8 mouse cellular contexts compared by ENCODE assay signal in genomic region chr11:61930640-61931586, GRCm38 (mm10). TPM values are rescaled to one million over a fixed set of nuclear protein-coding genes. Genes with fewer than 3 reads are reported as not detected.
A peak's percentile ranks its signal among the peaks of the same experiment; 100 is the strongest.
DNase-seq lines count a peak whose midpoint lies in the region; ATAC-seq and TF ChIP-seq lines count a peak whose summit lies in the region.

No protein-coding gene starts in this region.

- peak; percentile 39 for ATAC-seq in intestine, embryonic 15.5 days
- peak; percentile 7; the same call in 1 of the 2 replicates for ATAC-seq in lung, embryonic 16.5 days (ENCODE audit: low read depth)
- 0 out of 2 replicates have a peak, but pooled peaks have one; percentile 8 for ATAC-seq in stomach, postnatal 0 days (ENCODE audit: low FRiP score, low TSS enrichment)

- peak overlapping the region; percentile 92 for H3K9ac ChIP-seq in intestine, embryonic 15.5 days
- peak overlapping the region; percentile 90 for H3K9ac ChIP-seq in lung, embryonic 16.5 days (ENCODE audit: low read length)
- H3K9ac ChIP-seq in stomach, postnatal 0 days (ENCODE audit: low read length): peak overlapping the region; percentile 95

- H3K4me3 ChIP-seq in cerebellum, adult 2 months (replicated peaks; ENCODE audit: insufficient read depth, low read depth, low read length): peak overlapping the region; percentile 93
- peak overlapping the region; percentile 91 for H3K4me3 ChIP-seq in forebrain, embryonic 10.5 days
- H3K4me3 ChIP-seq in intestine, embryonic 15.5 days (replicated peaks): peak overlapping the region; percentile 98
- H3K4me3 ChIP-seq in lung, embryonic 16.5 days (ENCODE audit: low read length): peak overlapping the region; percentile 81
- H3K4me3 ChIP-seq in stomach, postnatal 0 days (ENCODE audit: low read depth, low read length): peak overlapping the region; percentile 95

- no peak for TF ChIP-seq CTCF in cerebellum, adult 2 months (IDR thresholded peaks at IDR 0.05; ENCODE audit: borderline replicate concordance, insufficient read depth, low read depth, low read length)
- TF ChIP-seq CTCF in stomach, postnatal 0 days (IDR thresholded peaks at IDR 0.05; ENCODE audit: low read depth): no peak

- TF ChIP-seq POLR2A in cerebellum, adult 2 months (IDR thresholded peaks at IDR 0.05; ENCODE audit: borderline replicate concordance, insufficient read depth, low read length): no peak

- H3K27ac ChIP-seq in cerebellum, adult 2 months (ENCODE audit: insufficient read depth, low read length): peak overlapping the region; percentile 95
- H3K27ac ChIP-seq in forebrain, embryonic 10.5 days: peak overlapping the region; percentile 98
- H3K27ac ChIP-seq in intestine, embryonic 15.5 days: peak overlapping the region; percentile 98
- peak overlapping the region; percentile 95 for H3K27ac ChIP-seq in lung, embryonic 16.5 days (ENCODE audit: low read length)
- peak overlapping the region; percentile 96 for H3K27ac ChIP-seq in stomach, postnatal 0 days (replicated peaks)

- no peaks in the 10 kb centered on the region for H3K9me3 ChIP-seq in forebrain, embryonic 10.5 days
- H3K9me3 ChIP-seq in intestine, embryonic 15.5 days: no peaks in the 10 kb centered on the region
- no peaks in the 10 kb centered on the region for H3K9me3 ChIP-seq in lung, embryonic 16.5 days (ENCODE audit: control insufficient read depth, low read length)
- no peaks in the 10 kb centered on the region for H3K9me3 ChIP-seq in stomach, postnatal 0 days (ENCODE audit: control insufficient read depth, low read length)

- peak overlapping the region; percentile 80 for H3K4me2 ChIP-seq in intestine, embryonic 15.5 days (replicated peaks)
- peak overlapping the region; percentile 66 for H3K4me2 ChIP-seq in lung, embryonic 16.5 days (ENCODE audit: low read depth, low read length)
- H3K4me2 ChIP-seq in stomach, postnatal 0 days (replicated peaks; ENCODE audit: low read depth): peak overlapping the region; percentile 78

- H3K4me1 ChIP-seq in cerebellum, adult 2 months (ENCODE audit: control insufficient read depth, insufficient read depth, low read length): peaks cover 3% of the 10 kb centered on the region; the same call in 1 of the 2 replicates
- peaks cover 27% of the 10 kb centered on the region for H3K4me1 ChIP-seq in forebrain, embryonic 10.5 days
- H3K4me1 ChIP-seq in intestine, embryonic 15.5 days (replicated peaks): peaks cover 4% of the 10 kb centered on the region; the same call in 1 of the 2 replicates
- peaks cover 3% of the 10 kb centered on the region for H3K4me1 ChIP-seq in lung, embryonic 16.5 days (replicated peaks; ENCODE audit: control insufficient read depth, insufficient read depth, low read length)
- no peaks in the 10 kb centered on the region for H3K4me1 ChIP-seq in stomach, postnatal 0 days (replicated peaks; ENCODE audit: control insufficient read depth, insufficient read depth)

- TF ChIP-seq EP300 in stomach, postnatal 0 days (optimal IDR thresholded peaks at IDR 0.05): no peak

- 17% methylated on average over 11 of the region's 11 CpGs for WGBS in cerebellum, adult 2 months
- 21% methylated on average over 11 of the region's 11 CpGs for WGBS in forebrain, embryonic 10.5 days
- 19% methylated on average over 11 of the region's 11 CpGs for WGBS in intestine, embryonic 15.5 days
- 17% methylated on average over 11 of the region's 11 CpGs for WGBS in lung, embryonic 16.5 days
- WGBS in stomach, postnatal 0 days: 17% methylated on average over 11 of the region's 11 CpGs

- no peaks in the 10 kb centered on the region for H3K27me3 ChIP-seq in cerebellum, adult 2 months (ENCODE audit: control insufficient read depth, insufficient read depth, low read length)
- H3K27me3 ChIP-seq in forebrain, embryonic 10.5 days (ENCODE audit: poor library complexity, severe bottlenecking): 0 out of 2 replicates have a peak, but pooled peaks cover 5% of the 10 kb centered on the region
- H3K27me3 ChIP-seq in intestine, embryonic 15.5 days (replicated peaks): no peaks in the 10 kb centered on the region
- no peaks in the 10 kb centered on the region for H3K27me3 ChIP-seq in lung, embryonic 16.5 days (ENCODE audit: control insufficient read depth, insufficient read depth, low read depth, low read length)
- no peaks in the 10 kb centered on the region for H3K27me3 ChIP-seq in stomach, postnatal 0 days (ENCODE audit: control insufficient read depth, insufficient read depth, low read length)

- peak; percentile 23 to 29 for DNase-seq in cerebellum, adult 2 months
- no peak for DNase-seq in cerebellum, adult 9-11 months
- peak; percentile 32 for DNase-seq in Muller cell, postnatal 12 days (ENCODE audit: inconsistent ontology term)
- DNase-seq in forebrain, embryonic 10.5 days (ENCODE audit: extremely low spot score, low spot score): no peak
- DNase-seq in stomach, postnatal 0 days (ENCODE audit: low spot score): no peak
- DNase-seq in urinary bladder, postnatal 4 days (ENCODE audit: low spot score in 2 of 2): no peak

- peaks cover 12% of the 10 kb centered on the region for H3K36me3 ChIP-seq in forebrain, embryonic 10.5 days (replicated peaks)
- no peaks in the 10 kb centered on the region for H3K36me3 ChIP-seq in intestine, embryonic 15.5 days
- no peaks in the 10 kb centered on the region for H3K36me3 ChIP-seq in lung, embryonic 16.5 days (ENCODE audit: control insufficient read depth, insufficient read depth, low read length)
- H3K36me3 ChIP-seq in stomach, postnatal 0 days (ENCODE audit: control insufficient read depth, insufficient read depth, low read length): no peaks in the 10 kb centered on the region

RNA-seq across cellular contexts. Expression of gene Akap10, which starts 0.9 kb away (rescaled TPM):
- 17.1 and 18.1 TPM in 2 replicates for polyA plus RNA-seq in cerebellum, adult 2 months (2012; rRNA removed)
- 14.7 and 15.7 TPM in 2 replicates for polyA plus RNA-seq in forebrain, embryonic 10.5 days (2016; fragmentation: Nextera tagmentation; extraction: Ambion mirVana)
- polyA plus RNA-seq in intestine, embryonic 15.5 days (2015; fragmentation: Nextera tagmentation; extraction: Ambion mirVana): 14.3 and 16.3 TPM in 2 replicates
- 14.6 and 15.5 TPM in 2 replicates for polyA plus RNA-seq in lung, embryonic 16.5 days (2015; fragmentation: Nextera tagmentation; extraction: Ambion mirVana)
- polyA plus RNA-seq in stomach, postnatal 0 days (2015; fragmentation: Nextera tagmentation; extraction: Ambion mirVana): 7.1 and 8.1 TPM in 2 replicates

RNA-seq across cellular contexts. Expression of gene Specc1, which starts 25.6 kb away (rescaled TPM):
- polyA plus RNA-seq in cerebellum, adult 2 months (2012; rRNA removed): 79.7 and 80.4 TPM in 2 replicates
- 10.4 and 12.0 TPM in 2 replicates for polyA plus RNA-seq in forebrain, embryonic 10.5 days (2016; fragmentation: Nextera tagmentation; extraction: Ambion mirVana)
- polyA plus RNA-seq in intestine, embryonic 15.5 days (2015; fragmentation: Nextera tagmentation; extraction: Ambion mirVana): 10.2 and 10.9 TPM in 2 replicates
- polyA plus RNA-seq in lung, embryonic 16.5 days (2015; fragmentation: Nextera tagmentation; extraction: Ambion mirVana): 9.7 and 12.7 TPM in 2 replicates
- 2.5 and 3.2 TPM in 2 replicates for polyA plus RNA-seq in stomach, postnatal 0 days (2015; fragmentation: Nextera tagmentation; extraction: Ambion mirVana)

Comparison
In these comparisons a context has a peak if more than half of its experiments do, and no peak if none do; other contexts are left out.
1. DNase-seq: peak in cerebellum, adult 2 months (2 of 2) and Muller cell, postnatal 12 days (single experiment); none in cerebellum, adult 9-11 months (single experiment), forebrain, embryonic 10.5 days (single experiment), stomach, postnatal 0 days (single experiment) and urinary bladder, postnatal 4 days (0 of 2).
2. Peak in every context shown above with its lines, with median percentiles within 50 percentile points of each other: H3K27ac ChIP-seq, H3K4me3 ChIP-seq, ATAC-seq, H3K4me2 ChIP-seq and H3K9ac ChIP-seq.